Mouse (Mus musculus): ENCODE results near the gene Gatad2b.

DNA sequence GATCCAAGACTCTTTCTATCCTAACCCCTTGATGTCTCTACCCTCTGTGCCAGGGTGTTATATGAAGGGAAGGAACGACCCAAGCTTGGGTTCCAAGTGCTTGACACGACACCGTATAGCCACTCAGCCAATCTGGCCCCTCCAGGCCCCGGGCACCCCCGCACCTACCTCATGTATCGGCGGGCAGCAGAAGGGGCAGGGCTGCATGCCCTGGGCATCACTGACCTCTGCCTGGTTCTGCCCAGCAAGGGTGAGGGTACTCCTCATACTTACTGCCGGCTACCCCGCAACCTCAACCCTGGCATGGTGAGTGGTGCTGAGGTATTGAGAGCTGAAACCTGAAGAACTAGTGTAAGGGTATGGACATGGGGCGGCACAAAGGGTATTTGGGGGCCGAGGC lies 24.8 kb upstream of the Gatad2b start:
- TF ChIP-seq FLI1 (IDR thresholded peaks at IDR 0.05; ENCODE audit: low read length) (no peak), GATA1 (IDR thresholded peaks at IDR 0.05; ENCODE audit: borderline replicate concordance, low read length) (no peak)
